Mouse (Mus musculus): Measurements from ENCODE around the gene Rtp4.

The Rtp4 gene

GRCm38 (mm10) chr16:23520235-23520871 is at the start of gene Rtp4, which contains the start of gene Masp1:
TSS of gene Rtp4 (plus strand) at chr16:23520291.
TSS of gene Masp1 (minus strand) at chr16:23520815.
- no peak for DNase-seq (ENCODE audit: low read depth, low spot score)
- no peaks in the 10 kb centered on the region for H3K36me3 ChIP-seq (ENCODE audit: control insufficient read depth, insufficient read depth, low read length, poor library complexity, severe bottlenecking)
- H3K27me3 ChIP-seq (ENCODE audit: control insufficient read depth, insufficient read depth, low read length, poor library complexity, severe bottlenecking) = no peaks in the 10 kb centered on the region

GRCm38 (mm10) chr16:23471551-23471950 is 48.5 kb upstream of the Rtp4 start:
- no peak for DNase-seq (ENCODE audit: low read depth, low spot score)
- no peaks in the 10 kb centered on the region for H3K27me3 ChIP-seq (ENCODE audit: control insufficient read depth, insufficient read depth, low read length, poor library complexity, severe bottlenecking)
- no peaks in the 10 kb centered on the region for H3K36me3 ChIP-seq (ENCODE audit: control insufficient read depth, insufficient read depth, low read length, poor library complexity, severe bottlenecking)

GRCm38 (mm10) chr16:23472046-23472445 is 48.0 kb upstream of the Rtp4 start:
- DNase-seq (ENCODE audit: low read depth, low spot score) = no peak
- Histone ChIP-seq H3K36me3 (ENCODE audit: control insufficient read depth, insufficient read depth, low read length, poor library complexity, severe bottlenecking) (no peaks in the 10 kb centered on the region), H3K27me3 (ENCODE audit: control insufficient read depth, insufficient read depth, low read length, poor library complexity, severe bottlenecking) (no peaks in the 10 kb centered on the region)

- Histone ChIP-seq H3K27me3 (ENCODE audit: control insufficient read depth, insufficient read depth, low read length, poor library complexity, severe bottlenecking) (no peaks in the 10 kb centered on the region), H3K36me3 (ENCODE audit: control insufficient read depth, insufficient read depth, low read length, poor library complexity, severe bottlenecking) (no peaks in the 10 kb centered on the region)
- DNase-seq (ENCODE audit: low read depth, low spot score) = no peak
These were observed 44.4 kb upstream of the Rtp4 start for GRCm38 (mm10) chr16:23475651-23476050.

- H3K36me3 ChIP-seq (ENCODE audit: control insufficient read depth, insufficient read depth, low read length, poor library complexity, severe bottlenecking) = no peaks in the 10 kb centered on the region
- no peaks in the 10 kb centered on the region for H3K27me3 ChIP-seq (ENCODE audit: control insufficient read depth, insufficient read depth, low read length, poor library complexity, severe bottlenecking)
- DNase-seq (ENCODE audit: low read depth, low spot score) = no peak
These were observed 43.5 kb upstream of the Rtp4 start for GRCm38 (mm10) chr16:23476598-23476997.

GRCm38 (mm10) chr16:23479872-23480603 is 40.1 kb upstream of the Rtp4 start:
- H3K36me3 ChIP-seq (ENCODE audit: control insufficient read depth, insufficient read depth, low read length, poor library complexity, severe bottlenecking) = no peaks in the 10 kb centered on the region
- no peak for DNase-seq (ENCODE audit: low read depth, low spot score)
- no peaks in the 10 kb centered on the region for H3K27me3 ChIP-seq (ENCODE audit: control insufficient read depth, insufficient read depth, low read length, poor library complexity, severe bottlenecking)

- no peak for DNase-seq (ENCODE audit: low read depth, low spot score)
- Histone ChIP-seq H3K36me3 (ENCODE audit: control insufficient read depth, insufficient read depth, low read length, poor library complexity, severe bottlenecking) (no peaks in the 10 kb centered on the region), H3K27me3 (ENCODE audit: control insufficient read depth, insufficient read depth, low read length, poor library complexity, severe bottlenecking) (no peaks in the 10 kb centered on the region)
These were observed 37.9 kb upstream of the Rtp4 start for GRCm38 (mm10) chr16:23482218-23482617.

GRCm38 (mm10) chr16:23482846-23483245 is 37.2 kb upstream of the Rtp4 start:
- H3K27me3 ChIP-seq (ENCODE audit: control insufficient read depth, insufficient read depth, low read length, poor library complexity, severe bottlenecking) = no peaks in the 10 kb centered on the region

GRCm38 (mm10) chr16:23483292-23483691 is 36.8 kb upstream of the Rtp4 start:
- H3K36me3 ChIP-seq (ENCODE audit: control insufficient read depth, insufficient read depth, low read length, poor library complexity, severe bottlenecking) = no peaks in the 10 kb centered on the region
- no peak for DNase-seq (ENCODE audit: low read depth, low spot score)
- no peaks in the 10 kb centered on the region for H3K27me3 ChIP-seq (ENCODE audit: control insufficient read depth, insufficient read depth, low read length, poor library complexity, severe bottlenecking)

More at GRCm38 (mm10) chr16:23482846-23483245, 37.2 kb upstream of the Rtp4 start:
- no peaks in the 10 kb centered on the region for H3K36me3 ChIP-seq (ENCODE audit: control insufficient read depth, insufficient read depth, low read length, poor library complexity, severe bottlenecking)
- no peak for DNase-seq (ENCODE audit: low read depth, low spot score)

GRCm38 (mm10) chr16:23492783-23493182 is 27.3 kb upstream of the Rtp4 start:
- H3K27me3 ChIP-seq (ENCODE audit: control insufficient read depth, insufficient read depth, low read length, poor library complexity, severe bottlenecking) = no peaks in the 10 kb centered on the region
- no peak for DNase-seq (ENCODE audit: low read depth, low spot score)
- no peaks in the 10 kb centered on the region for H3K36me3 ChIP-seq (ENCODE audit: control insufficient read depth, insufficient read depth, low read length, poor library complexity, severe bottlenecking)

- Histone ChIP-seq H3K27me3 (ENCODE audit: control insufficient read depth, insufficient read depth, low read length, poor library complexity, severe bottlenecking) (no peaks in the 10 kb centered on the region), H3K36me3 (ENCODE audit: control insufficient read depth, insufficient read depth, low read length, poor library complexity, severe bottlenecking) (no peaks in the 10 kb centered on the region)
- DNase-seq (ENCODE audit: low read depth, low spot score) = no peak
These were observed 23.7 kb upstream of the Rtp4 start for GRCm38 (mm10) chr16:23496245-23496924.

- DNase-seq (ENCODE audit: low read depth, low spot score) = no peak
- H3K36me3 ChIP-seq (ENCODE audit: control insufficient read depth, insufficient read depth, low read length, poor library complexity, severe bottlenecking) = no peaks in the 10 kb centered on the region
- no peaks in the 10 kb centered on the region for H3K27me3 ChIP-seq (ENCODE audit: control insufficient read depth, insufficient read depth, low read length, poor library complexity, severe bottlenecking)
These were observed 22.7 kb upstream of the Rtp4 start for GRCm38 (mm10) chr16:23497440-23497839.

GRCm38 (mm10) chr16:23497881-23498280 is 22.2 kb upstream of the Rtp4 start:
- Histone ChIP-seq H3K27me3 (ENCODE audit: control insufficient read depth, insufficient read depth, low read length, poor library complexity, severe bottlenecking) (no peaks in the 10 kb centered on the region), H3K36me3 (ENCODE audit: control insufficient read depth, insufficient read depth, low read length, poor library complexity, severe bottlenecking) (no peaks in the 10 kb centered on the region)
- no peak for DNase-seq (ENCODE audit: low read depth, low spot score)

GRCm38 (mm10) chr16:23498691-23499131 is 21.4 kb upstream of the Rtp4 start:
- H3K27me3 ChIP-seq (ENCODE audit: control insufficient read depth, insufficient read depth, low read length, poor library complexity, severe bottlenecking) = no peaks in the 10 kb centered on the region
- no peaks in the 10 kb centered on the region for H3K36me3 ChIP-seq (ENCODE audit: control insufficient read depth, insufficient read depth, low read length, poor library complexity, severe bottlenecking)
- no peak for DNase-seq (ENCODE audit: low read depth, low spot score)

- Histone ChIP-seq H3K36me3 (ENCODE audit: control insufficient read depth, insufficient read depth, low read length, poor library complexity, severe bottlenecking) (no peaks in the 10 kb centered on the region), H3K27me3 (ENCODE audit: control insufficient read depth, insufficient read depth, low read length, poor library complexity, severe bottlenecking) (no peaks in the 10 kb centered on the region)
- DNase-seq (ENCODE audit: low read depth, low spot score) = no peak
These were observed 19.5 kb upstream of the Rtp4 start for GRCm38 (mm10) chr16:23500558-23500957.
